Mouse (Mus musculus) megakaryocyte, embryonic 14.5 days (primary cell): ENCODE data around the gene Stab2.

Experiments
- FLI1 ChIP-seq: IDR thresholded peaks from 2 replicates; pipeline ENCODE4 v1.6.1; 2012; ENCODE audit warnings: low read length, inconsistent platforms, mixed read lengths
- GATA1 ChIP-seq: IDR thresholded peaks from 3 replicates; pipeline ENCODE4 v1.6.1; 2012; ENCODE audit warnings: mixed read lengths, low read length, inconsistent platforms, borderline replicate concordance

DNA sequence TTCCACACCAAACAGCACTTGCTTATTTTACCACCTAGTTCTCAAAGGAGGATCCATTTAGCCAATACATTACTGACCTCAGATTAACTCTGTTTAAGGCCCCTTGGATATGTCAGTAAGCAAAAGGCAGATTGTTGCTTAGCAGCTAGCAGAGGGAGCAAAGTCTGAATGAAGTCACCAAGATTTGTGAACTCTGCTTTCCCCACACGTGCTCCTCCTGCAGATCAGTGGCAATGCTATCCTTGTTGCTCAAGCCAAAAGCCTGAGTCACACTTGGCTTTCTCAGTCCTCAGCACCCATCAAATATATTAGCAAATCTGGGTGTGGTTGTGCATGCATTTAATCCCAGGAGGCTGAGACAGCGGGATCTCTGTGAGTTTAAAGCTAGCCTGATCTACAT is 60.3 kb downstream of the Stab2 start:
- TF ChIP-seq GATA1: no peak
- no peak for TF ChIP-seq FLI1
